Mouse (Mus musculus) left cerebral cortex, adult 8-10 months (tissue): ENCODE measurements at regions not wholly inside any gene's neighbourhood (a gene's known extent, or its start where the extent isn't known, plus 50 kb on each side); places are given as distances from the start of the nearest gene placed in this dataset.
"Not testable (repeated sequence)": the region's sequence is repeated elsewhere in the genome, so short reads cannot be mapped to it uniquely, and the experiment has no call there.

Source experiments
- DNase-seq, 2 experiments: peaks; one replicate each; pipeline ENCODE4 v3.0.0; 2022; ENCODE audit warnings: low spot score in 2 of 2

DNA sequence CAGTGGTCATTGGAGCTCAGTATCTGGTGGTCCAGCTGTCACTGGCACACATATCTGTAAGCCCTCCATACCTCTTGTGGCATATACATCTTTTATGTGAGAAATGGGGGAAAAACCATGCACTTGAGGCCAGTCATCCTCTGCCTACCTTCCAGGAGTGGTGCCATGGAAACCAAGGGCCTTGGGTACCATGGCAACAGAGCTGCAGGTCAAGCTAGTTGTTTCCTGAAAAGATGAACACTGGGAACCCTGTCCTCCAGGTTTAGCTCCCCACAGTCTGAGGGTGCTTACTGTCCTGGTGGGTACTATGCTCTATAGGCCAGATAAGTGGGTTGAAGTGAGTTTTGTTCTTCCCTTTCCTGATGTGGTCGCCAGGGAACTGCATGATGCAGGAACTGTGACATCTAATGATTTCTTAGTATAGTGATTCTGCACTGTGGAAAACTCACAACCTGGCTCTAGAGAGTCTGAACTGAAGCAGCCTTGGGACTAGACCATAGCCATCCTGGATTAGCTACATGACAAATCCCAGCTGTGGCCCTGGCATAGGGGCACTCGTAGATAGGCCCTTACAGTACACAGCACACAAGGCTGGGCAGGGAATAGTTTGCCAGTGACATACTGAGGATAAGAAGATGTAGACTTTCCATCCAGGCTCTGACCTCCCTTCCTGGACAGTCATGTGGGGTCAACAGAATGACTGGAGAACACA lies 308.7 kb upstream of the Shh start:
- DNase-seq = no peak

DNA sequence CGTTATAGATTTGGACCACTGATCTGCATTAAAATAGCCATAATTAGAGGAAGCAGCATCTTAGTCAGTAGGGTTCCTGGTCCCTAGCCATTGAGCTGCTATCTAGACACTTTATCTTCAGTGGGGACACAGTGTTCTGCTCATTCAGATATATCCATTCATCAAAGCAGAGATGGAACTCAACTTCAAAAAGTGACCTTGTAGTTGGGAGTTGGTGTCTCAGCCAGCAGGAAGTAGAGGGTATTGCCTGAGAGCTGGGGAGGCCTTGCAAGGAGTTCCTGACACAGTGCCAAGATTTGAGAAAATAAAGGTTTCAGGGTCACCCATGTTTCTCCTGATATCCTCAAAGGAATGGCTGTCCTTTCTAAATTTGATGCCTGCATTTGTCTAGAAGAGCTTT lies 304.7 kb upstream of the Shh start:
- DNase-seq = no peak

DNA sequence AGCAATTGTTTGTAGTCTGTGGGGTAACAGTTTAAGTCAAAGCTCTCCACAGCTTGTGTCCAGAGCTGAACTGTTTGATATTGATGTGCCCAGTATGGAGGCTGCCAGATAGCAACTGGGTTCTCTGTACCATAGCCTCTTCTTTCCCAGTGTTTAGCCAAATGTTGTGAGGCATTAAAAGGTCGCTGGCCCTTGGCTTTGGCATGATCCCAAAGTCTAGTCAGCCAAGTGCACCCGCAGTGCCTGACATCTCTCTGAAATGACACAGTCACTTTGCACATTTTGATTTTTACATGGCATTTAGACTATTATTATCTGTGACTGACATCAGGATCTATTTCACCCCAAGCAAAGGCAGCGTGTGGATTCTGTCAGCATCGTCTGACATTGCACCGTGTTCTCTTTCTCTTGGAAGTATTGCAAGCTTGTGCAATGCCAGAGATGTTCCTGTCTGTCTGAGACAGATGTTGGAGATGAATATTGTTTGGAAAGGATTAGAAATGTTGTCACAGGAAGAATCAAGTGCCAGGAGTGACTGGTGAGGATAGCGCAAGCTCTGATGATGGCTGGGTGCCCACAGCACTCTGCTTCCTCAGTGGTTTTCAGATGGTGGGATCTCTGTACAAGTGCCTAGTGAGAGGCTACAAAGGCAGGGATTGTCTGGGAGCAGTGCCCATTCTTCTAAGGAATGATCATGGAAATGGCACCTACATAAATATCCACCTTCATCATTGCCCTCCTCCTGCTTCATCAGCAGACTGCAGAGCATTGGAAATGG lies 289.3 kb upstream of the Shh start:
- DNase-seq = peak in 1 of 2 experiments; percentile 13

DNA sequence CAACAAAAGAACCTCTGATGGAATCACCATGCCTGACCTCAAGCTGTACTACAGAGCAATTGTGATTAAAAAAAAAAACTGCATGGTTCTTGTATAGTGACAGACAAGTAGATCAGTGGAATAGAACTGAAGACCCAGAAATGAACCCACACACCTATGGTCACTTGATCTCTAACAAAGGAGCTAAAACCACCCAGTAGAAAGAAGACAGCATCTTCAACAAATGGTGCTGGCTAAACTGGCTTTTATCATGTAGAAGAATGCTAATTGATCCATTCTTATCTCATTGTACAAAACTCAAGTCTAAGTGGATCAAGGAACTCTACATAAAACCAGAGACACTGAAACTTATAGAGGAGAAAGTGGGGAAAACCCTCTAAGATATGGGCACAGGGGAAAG lies 284.8 kb upstream of the Shh start:
- DNase-seq = not testable (repeated sequence)

DNA sequence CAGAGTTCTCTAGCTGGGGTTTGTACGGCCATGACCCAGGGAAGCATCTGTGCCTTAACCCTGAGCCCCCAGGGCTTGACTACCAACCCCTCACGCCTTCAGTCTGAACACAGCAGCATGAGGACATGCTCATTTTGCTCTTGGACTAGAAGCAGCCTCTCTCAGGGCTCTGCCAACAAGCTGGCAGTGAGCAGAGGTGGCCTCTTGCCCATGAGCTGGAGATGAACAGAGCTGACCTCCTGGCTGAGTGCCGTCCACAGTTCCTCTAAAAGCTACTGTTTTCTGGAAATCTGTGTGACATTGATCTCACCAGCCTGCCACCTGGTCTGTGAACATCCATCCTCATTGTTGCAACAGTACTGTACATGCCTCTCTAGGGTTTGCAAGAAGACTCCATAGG lies 267.7 kb upstream of the Shh start:
- DNase-seq = peak in 1 of 2 experiments; percentile 12

DNA sequence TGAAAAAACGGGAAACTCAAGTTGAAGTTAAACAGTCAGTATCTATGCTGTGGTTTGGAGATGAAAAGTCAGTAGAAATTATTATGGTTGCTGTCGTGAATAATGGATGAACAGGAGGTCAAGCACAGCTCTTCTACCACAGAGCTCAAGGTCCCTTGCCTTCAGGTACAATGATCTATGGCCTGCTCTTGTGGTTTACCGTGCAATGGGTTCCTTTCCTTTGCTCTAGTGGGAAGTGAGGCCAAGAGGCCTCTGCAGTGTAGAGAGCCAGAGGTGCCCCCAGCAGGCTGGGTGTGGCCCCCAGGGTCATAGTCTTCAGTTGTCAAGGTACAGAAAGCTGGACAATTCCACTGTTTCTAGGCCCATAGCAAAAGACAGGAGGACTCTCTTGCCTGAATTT lies 255.0 kb upstream of the Shh start:
- no peak for DNase-seq

DNA sequence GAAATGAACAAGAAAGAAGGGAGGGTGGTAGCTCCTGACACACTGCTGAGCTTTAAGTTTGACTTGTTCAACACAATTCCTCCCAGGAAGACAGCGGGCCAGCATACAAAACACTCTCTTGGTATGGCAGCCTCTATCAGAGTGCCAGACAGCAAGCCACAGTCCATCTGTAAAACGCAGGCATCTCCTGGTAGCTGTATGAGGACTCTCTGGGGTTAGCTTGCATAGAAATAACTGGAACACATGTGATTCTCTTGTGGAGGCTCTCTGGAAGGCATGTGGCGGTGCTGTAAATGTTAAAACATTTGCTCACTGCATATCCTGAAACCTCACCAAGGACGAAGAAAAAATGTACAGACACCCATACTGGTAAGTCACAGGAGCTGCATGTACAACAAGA lies 247.9 kb upstream of the Shh start:
- no peak for DNase-seq

DNA sequence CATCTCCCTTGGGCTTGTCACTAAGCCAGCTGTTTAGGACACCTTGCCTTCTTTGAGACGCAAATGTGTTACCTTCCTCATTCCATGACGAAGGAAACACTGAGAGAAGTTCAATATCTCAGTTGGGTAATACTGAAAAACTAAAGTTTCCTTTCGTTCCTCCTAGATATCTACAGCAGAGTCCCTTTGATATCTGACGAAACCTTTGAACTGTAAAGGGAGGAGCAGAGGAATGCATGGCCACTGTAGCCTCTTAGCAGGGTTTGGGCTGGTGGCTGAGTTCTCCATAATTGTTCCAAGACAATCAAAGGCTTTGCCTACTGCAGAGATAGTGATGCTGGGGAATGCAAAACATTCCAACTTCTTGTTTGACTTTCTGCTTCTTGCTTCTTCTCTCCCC lies 243.5 kb upstream of the Shh start:
- no peak for DNase-seq

DNA sequence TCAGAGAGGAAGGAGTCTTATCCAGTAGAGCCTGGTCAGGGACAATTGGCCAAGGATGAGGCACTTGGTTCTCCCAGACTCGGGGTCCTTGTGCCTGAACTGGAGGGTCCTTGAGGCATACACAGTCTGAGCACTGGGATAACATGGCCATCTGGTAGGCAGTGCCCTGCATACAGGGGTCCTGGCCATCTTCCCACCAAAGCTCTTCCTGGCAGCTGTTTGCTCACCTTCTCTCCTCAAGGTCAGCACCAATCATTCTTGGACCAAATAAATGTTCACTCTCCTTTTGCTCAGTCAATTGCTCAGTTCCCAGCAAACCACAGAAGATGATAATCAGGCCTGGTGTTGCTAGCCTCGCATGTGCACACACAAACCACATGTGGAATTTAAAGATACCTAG lies 242.6 kb upstream of the Shh start:
- no peak for DNase-seq

DNA sequence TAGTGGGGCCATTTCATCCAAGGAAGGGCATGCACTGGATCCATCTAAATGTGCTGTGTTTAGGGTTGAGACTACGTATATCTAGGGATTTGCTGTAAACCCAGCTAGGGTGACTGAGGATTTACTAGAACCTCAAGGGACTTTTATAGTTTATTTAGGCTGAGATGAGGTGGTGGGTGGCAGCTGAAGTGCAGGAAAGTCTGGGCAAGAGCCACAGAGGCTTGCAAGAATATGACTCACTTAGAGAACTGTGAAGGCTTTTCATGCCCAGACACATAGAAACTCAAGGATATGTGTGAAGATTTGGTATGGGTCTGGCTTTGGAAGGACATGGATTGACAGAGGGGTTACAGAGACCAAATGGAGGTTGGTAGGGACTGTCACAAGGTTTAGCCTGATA lies 237.3 kb upstream of the Shh start:
- peak in 1 of 2 experiments; percentile 20 for DNase-seq

DNA sequence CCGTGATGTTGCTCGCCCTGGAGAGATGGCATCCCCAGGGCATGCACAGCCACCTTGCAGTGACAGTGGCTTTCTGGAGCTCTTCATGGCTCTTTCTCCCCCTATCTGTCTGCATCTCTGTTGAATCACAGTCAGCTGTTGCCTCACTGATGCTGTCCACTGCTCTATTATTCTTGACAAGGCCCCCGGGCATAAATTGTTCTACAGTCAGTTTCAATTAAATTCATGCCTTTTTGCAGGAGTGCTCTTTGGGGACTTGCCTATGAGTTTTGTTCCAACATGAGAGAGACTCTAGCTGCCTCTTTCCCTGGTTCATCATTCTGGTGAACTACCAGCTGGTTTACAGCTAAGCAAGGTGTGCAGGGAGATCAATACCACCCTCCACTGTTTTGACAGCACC lies 229.9 kb upstream of the Shh start:
- DNase-seq = no peak

DNA sequence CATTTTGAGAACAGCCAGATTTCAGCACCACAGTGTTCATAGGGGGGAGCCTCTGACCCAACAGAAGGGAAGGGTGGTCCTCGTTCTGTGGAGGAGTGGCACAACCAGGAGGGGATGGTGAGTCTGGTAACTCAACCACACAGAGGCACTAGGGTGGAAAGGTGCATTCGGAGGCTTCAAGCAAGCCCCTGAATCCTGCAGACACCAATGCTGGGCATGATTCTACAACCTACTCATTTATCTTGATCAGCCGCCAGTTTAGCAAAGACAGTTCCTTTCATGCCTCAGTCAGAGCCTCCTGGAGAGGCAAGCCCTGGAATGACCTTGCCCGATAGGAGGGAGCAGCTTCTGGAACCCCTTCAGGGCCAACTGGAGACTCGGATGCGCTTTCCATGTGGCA lies 223.1 kb upstream of the Shh start:
- no peak for DNase-seq

DNA sequence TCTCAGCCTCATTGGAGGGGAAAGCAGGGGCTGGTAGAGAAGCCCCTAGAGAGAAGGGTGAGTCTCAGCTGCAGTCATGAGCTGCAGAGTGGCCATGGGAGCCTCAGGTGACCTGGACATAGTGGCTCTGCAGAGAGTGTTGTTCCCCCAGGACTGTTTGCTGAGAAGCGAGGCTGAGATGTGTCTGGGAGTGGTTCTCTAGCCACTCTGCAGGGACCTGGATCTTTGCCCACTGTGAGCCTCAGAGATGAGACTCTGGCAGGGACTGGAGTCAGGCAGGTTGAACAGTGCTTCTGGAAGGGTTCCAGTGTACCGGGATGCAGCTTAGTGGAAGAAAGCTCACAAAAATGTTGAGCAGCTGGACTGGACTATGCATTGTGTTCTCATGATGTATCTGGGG lies 222.6 kb upstream of the Shh start:
- no peak for DNase-seq

DNA sequence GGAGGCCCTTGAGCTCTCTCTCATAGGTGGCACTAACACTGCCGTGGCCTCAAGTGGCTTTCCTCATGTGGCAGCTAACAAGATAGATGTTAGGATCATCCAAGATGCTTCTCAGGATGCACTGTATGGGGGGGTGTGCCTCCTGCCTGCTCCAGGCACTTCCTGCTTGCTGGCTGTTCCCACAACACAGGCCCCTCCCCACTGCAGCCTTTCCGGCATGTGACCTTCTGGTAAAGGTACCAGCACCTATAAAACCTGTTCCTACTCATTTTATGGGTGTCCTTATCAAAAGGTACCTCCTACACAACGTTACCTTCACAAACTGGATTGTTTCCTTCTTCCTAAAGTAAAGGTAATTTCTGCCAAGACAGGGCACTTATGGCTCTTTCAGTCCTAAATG lies 222.1 kb upstream of the Shh start:
- no peak for DNase-seq

DNA sequence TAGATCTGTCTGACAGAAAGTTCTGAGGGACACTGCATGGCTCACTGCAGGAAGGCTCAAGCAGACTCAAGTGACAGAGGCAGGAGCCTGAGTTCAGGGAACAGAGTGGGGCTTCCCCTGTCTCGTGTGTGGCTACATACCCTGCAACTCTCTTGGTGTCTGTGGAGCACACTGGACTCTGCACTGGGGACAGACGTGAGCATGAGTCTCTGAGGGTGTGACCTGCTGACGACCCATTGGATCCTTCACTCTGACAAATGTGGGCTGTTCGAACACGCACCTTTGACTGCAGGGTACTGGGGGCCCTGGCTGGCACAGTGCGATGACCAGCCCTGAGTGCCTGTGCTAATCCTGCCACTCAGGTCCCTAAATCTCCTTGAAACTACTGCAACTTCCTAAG lies 215.8 kb upstream of the Shh start:
- no peak for DNase-seq

DNA sequence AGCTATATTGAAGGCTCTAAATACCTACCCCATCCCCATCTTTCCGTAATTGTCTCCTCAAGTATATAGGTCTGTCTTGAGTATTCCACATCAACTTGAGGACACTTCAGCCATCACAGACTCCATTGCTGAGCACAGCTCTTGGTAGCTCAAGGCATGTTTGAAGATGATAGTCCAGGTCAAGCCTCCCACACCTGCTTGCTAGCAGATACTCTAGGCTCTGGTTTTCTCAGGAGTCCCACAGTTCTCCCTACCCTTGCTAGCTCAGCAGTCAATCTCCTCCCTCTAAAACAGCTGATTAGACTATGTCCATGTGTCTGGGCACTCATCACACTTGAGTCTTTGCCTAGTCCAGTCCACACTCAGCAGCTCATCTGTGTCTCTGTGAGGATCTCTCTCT lies 213.3 kb upstream of the Shh start:
- DNase-seq = no peak

DNA sequence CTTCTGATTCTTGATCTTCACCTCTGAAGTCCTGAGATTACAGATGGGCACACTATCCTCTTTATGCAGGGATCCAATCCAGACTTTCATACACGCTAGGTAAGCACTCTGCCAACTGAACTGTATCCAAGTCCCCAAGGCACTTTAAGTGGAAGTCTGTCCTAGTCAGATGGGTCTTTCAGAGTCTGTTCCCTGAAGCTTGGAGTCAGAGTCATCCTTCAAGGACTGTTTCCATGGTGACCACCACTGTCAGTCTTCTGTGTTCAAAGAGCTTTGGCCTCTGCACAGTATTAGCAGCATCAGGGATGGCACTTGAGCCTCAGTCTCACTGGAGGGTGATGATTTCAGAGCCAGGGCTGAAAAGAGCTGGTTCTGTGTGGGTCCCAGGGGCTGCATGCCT lies 212.7 kb upstream of the Shh start:
- no peak for DNase-seq

DNA sequence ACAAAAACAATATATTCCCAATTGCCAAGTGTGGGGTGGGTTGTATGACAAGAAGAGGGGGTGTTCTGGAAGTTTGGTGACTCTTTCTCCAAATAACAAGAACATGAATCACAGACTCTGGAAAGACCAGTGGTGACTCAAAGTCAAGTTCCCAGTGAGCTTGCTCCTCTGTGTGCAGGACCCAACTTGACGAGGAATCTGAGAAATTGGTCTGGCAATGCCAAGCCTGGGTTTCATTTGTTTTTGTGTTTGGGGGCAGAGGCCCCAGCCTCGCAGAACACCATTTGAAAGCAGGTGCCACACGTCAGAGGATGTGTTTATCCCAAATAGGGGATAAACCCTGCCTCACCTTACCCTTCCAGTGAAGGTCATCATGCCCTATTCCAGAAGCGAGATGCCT lies 163.1 kb upstream of the Shh start:
- no peak for DNase-seq

DNA sequence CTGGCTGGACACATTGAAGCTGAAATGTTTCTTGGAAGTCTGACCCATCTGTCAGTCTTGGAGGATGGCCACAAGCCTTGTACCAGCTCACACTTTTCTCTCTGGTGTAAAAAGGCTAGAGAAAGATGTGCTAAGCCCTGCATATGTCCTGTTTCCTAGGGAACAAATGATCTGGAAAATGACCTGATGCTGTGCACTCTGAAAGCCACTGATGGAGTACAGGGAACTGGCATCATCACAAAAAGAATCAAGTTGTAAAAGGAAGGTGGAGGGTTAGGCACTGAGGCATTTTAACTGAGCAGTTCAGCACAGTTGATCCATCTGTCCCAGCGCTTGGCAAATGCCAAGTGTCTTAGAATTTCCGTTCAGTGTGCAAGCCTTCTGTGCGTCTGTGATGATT lies 144.8 kb upstream of the Shh start:
- peak in 1 of 2 experiments; percentile 8 for DNase-seq

DNA sequence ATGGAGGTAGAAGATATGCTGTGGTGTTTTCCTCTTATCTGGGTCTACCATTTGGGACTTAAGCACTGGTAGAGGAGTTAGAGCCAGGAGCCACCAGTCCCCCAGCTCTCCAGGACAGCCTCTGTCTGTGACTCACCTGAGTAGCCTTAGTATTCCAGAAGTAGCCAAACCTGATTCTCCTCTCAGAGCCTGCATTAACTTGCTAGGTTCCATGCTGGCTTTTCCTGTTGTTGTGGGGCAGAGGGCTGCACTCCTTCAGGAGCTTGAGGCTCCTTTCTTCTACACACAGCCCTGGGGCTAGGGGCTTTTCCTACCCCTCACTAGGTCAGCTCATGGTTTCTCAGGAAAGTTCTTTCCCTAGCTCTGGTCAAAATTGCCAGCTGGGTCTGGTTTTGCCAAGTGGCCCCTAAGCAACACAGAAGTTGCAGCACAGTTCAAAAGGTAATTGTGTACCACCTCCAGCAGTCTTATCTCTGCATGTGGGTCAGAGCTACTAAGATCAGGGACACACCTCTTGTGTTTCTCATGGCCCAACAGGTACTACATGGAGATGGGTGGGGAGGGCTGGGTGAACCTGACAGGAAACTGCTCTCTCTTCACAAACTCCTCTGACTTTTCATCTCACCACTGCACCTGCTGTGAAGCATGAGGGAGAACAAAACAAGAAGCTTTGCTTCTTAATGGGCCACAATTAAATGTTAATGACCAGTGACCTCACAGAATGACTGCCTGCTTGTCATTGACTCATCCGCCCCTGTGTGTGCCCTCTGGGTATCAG lies 129.7 kb upstream of the Shh start:
- DNase-seq = no peak

DNA sequence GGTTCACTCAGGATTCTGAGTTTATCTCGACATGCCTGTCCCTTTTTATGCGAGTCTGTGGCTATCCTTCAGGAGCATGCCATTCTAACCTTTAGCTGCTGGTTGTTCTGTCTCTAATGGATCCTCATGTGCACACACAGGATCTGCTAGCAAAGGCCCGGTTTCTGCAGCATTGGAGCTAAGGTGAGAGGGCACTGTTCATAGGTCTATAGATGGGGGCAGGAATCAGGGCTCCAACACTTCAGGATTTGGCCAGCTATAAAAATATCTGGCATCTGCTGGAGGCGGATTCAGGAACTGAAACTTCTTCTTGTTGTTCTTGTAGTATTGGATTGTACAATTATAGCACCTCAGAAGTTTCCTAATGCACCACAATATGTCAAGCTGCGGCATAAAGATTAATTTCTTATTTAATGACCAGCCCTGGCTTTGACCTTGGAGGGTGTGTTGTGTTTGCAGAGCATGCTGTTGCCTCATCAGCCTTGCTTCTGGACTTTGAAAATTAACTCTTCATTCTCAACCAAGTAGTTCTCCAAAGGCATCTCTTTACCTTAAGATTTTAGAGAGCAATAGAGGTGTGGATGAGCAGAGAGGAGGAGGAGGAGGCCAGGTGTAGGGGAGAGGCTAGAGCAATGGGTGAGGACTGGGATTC lies 104.4 kb upstream of the Shh start:
- no peak for DNase-seq

DNA sequence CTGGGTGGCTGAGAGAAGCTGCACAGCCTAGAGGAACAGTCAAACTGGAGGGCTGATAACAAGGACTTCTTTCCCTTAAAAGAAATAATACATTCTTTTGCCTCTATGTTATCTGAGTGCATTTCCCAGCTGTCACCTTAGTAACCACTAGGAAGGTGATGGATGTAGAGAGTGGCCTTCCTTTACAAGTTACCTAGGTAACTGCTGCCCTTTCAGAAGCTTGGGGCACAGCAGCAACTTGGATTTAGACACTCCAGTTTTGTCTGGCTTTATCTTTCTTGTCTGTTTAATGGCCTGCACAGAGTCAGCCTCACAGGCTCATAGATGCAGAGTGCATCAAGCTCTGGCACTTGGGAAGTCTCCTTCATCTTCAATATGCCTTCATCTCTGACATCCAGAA lies 101.4 kb upstream of the Shh start:
- DNase-seq = no peak
